Mouse (Mus musculus) right cerebral cortex, adult 2 months (tissue): ENCODE measurements at regions not wholly inside any gene's neighbourhood (a gene's known extent, or its start where the extent isn't known, plus 50 kb on each side); places are given as distances from the start of the nearest gene placed in this dataset.

Experiments used
- DNase-seq, 2 experiments: peaks; one replicate each; pipeline ENCODE4 v3.0.0; 2021 to 2022; ENCODE audit warnings: low spot score in 2 of 2

- DNase-seq = no peak
Measured at GRCm38 (mm10) chr7:95082248-95082647, 1088.8 kb upstream of the Tenm4 start.

GRCm38 (mm10) chr7:95084328-95084727 lies 1086.7 kb upstream of the Tenm4 start:
- no peak for DNase-seq

GRCm38 (mm10) chr7:95091360-95091759 lies 1079.7 kb upstream of the Tenm4 start:
- peak; percentile 32 to 36 for DNase-seq

GRCm38 (mm10) chr7:95129020-95129419 lies 1042.0 kb upstream of the Tenm4 start:
- no peak for DNase-seq

- no peak for DNase-seq
Measured at GRCm38 (mm10) chr7:95133038-95133437, 1038.0 kb upstream of the Tenm4 start.

- DNase-seq = no peak
Measured at GRCm38 (mm10) chr7:95134062-95134625, 1036.9 kb upstream of the Tenm4 start.

GRCm38 (mm10) chr7:95141778-95142177 lies 1029.3 kb upstream of the Tenm4 start:
- DNase-seq = no peak

- DNase-seq = no peak
Measured at GRCm38 (mm10) chr7:95143037-95143436, 1028.0 kb upstream of the Tenm4 start.
